Mouse (Mus musculus) megakaryocyte, adult 5-6 weeks (primary cell): Measurements from ENCODE around the gene Pus7. TPM values are rescaled to one million over a fixed set of nuclear protein-coding genes. Genes with fewer than 3 reads are reported as not detected.

Experiments used
- total RNA-seq, 2 experiments: library from RNA; stranded (forward) in 1 of 2; stranded (reverse) in 1 of 2; fragments of 153-499, 151-499 nt in 1 of 2; fragments of 221-1000, 200-1000 nt in 1 of 2; gene quantifications; 2 replicates each; pipeline versions ENCODE4 v1.2.3 to v1.2.4; 2015 to 2017

Pus7 gene
- total RNA-seq, 2 experiments from 2014 or later = 5.0 to 5.1 TPM

Other genes starting within 250 kb of the Pus7 start
- 42.0 and 46.9 TPM in 2 replicates for gene Srpk2, start 99.1 kb downstream of the Pus7 start, total RNA-seq (2015)
- gene Srpk2, start 99.1 kb downstream of the Pus7 start, total RNA-seq (2017) = 52.8 and 62.8 TPM in 2 replicates
- 11.9 and 14.2 TPM in 2 replicates for gene Rint1, start 4.0 kb upstream of the Pus7 start, total RNA-seq (2015)
- gene Rint1, start 4.0 kb upstream of the Pus7 start, total RNA-seq (2017) = 12.0 and 16.3 TPM in 2 replicates
- gene Tomm7, start 60.5 kb upstream of the Pus7 start, total RNA-seq (2015) = 64.6 and 69.8 TPM in 2 replicates
- gene Tomm7, start 60.5 kb upstream of the Pus7 start, total RNA-seq (2017) = 165 and 188 TPM in 2 replicates
- gene Fam126a, start 247.0 kb upstream of the Pus7 start, total RNA-seq (2015) = 21.9 and 23.8 TPM in 2 replicates
- gene Fam126a, start 247.0 kb upstream of the Pus7 start, total RNA-seq (2017) = 21.6 and 23.1 TPM in 2 replicates